Mouse (Mus musculus) c-Kit-positive CD71-negative TER-119-negative erythroid progenitor cells, embryonic 14.5 days (primary cell): ENCODE measurements around the gene Gm20388.

Source experiments
- DNase-seq: peaks from one replicate; pipeline ENCODE4 v3.0.0-alpha.2; 2013; ENCODE audit warnings: low read depth

Gene Gm20388

DNA sequence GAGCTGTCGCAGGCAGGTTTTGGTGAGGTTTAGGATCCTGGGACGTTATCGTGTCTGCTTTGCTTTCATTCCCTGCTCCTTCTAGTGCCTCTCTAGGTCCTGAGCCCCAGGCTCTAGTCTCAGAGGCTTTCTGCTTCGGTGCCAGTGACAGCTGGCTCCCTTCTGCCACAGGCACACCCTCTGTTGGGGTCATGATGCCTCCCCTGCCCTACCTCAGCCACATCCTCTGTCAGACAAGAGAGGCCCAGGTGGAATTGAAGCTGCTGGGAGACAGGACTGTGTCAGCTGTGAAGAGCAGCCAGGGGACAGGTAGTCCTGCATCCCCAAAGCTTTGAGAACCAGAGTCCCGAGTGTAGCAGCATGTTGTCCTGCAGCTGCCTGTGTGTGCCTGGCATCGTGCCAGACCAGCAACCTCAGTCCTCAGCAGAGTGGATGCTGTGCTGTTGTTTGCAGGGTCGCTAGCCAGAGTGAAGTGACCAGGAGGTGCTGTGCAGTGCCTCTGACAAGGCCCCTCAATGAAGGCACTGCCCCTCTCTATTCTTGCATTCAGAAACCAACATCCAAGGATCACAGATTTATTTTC lies 2896.4 kb downstream of the Gm20388 start:
- DNase-seq, result no peak

DNA sequence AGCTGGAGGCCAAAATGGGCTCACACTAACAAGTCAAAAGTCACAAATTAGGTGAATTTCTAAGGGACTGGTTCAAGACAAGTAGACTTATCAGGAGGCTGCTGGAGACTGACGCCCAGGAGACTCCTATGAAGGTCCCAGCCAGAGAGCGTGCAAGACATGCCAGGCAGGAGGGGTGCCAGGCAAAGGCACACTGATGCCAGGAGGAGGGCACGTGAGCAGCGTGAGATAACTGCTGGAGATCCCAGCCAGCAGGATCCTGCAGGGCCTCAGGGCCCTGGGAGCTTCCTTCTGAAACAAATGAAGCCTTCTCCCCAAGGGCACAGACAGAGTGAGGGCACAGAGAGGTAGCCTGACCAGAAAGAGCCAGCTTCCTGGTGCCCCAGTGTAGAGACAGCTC lies 2897.3 kb downstream of the Gm20388 start:
- DNase-seq, result no peak

DNA sequence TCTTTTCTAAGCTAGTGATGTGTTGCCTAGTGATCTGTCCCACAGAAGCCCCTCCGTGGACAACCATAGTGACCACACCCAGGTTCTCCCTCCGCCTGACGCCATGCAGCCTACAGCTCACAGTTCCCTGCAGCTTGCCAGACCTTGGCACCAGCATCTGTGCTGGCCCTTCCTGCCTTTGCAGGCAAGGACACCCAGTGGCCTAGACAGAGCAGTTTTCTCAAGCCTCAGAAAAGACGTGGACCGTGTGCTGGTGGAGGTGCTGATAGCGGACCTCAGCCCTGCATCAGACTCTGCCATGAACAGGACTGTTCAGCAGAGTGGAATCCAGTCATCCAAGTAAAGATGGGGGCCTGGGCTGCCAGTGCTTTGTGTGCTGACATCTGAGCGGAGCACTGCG lies 2899.7 kb downstream of the Gm20388 start:
- no peak for DNase-seq

DNA sequence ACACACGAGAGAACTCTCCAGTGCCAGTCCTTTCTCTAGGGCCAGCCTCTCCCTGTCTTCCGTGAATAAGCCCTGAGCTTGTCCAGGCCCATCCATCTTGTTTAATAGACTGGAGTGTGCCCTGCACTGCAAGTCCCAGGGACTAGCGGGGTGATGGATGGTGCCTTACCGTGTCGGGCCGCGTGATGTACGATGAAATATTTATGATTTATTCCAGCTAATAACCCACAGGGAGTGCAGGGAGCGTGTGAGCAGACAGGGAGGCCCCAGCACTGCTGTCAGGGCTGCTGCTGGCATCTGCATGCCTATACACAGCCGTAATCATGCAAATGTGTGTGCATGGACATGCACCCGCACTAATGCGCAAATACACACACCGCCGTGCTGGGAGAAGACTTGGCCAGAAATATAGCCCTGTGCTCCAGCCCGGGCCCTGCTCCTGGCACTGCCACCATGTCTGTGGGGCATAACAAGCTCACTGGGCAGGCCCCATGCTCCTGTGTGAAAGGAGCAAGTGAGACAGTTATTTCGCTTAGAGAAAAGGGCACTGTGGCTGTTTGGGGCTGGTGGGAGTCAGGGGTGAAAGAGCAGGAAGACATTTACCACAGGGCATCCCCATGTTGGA lies 2901.3 kb downstream of the Gm20388 start:
- DNase-seq, result no peak

DNA sequence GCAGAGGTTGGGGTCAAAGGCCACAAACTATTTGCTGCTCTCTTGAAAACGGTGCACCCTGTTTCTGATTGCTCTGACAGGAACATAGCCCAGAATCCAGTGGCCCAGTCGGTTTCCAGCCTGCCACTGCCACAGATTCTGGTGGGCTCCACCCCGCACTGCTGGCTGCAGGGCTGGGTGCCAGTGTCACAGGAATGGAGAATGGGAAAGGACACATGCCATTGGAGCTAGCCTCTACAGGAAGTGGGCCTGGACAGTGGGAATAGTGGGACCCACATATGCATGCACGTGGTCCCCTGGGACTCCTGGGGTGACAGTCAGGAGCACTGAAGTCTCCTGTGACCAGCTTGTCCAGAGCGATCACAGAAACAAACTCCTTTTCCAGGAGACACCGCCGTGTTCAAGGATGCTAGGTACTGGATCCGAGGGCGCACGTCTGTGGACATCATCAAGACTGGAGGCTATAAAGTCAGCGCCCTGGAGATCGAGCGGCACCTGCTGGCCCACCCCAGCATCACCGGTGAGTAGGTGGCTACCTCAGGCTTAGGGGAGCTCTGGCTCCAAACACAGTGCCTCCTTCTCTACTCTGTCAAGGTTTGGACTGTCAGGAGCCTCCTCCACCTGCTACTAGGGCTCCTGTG lies 2902.1 kb downstream of the Gm20388 start:
- DNase-seq, result no peak

DNA sequence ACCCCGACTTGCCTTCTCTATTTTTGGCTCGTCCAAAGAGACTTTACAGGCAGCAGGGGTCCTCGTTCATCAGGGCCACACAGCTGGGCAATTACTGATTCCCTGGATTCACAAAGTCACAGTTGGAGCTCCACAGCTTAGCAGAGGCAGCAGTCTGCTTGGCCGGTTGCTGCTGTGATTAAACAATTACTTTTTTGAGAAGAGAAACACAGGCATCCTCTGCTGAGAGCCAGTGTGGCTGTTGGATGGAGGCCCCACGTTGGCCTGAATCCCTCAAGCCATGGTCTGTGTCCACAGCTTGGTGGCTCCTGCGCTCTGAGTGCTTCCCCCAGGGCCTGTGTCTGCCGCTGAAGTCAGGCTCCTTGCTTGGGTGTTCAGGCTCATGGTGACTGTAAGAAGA lies 2904.0 kb downstream of the Gm20388 start:
- DNase-seq, result no peak

DNA sequence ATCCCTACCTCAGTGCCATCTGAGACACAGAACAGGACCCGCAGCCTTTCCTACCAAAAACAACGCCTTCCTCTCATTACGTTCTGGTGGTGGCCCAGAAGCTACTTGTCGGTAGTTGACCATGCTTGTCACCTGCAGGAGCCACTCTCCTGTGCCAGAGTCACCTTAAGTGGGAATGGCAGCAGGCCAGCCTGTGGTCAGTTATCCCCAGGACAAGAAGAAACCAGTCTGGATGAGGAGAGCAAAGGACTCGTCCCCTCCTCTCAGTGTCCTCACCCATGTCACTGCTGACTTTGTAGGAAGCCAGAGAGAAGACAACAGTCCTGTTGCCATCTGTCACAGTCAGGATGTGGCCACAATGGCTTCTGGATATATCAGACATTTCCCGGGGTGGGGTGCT lies 2906.3 kb downstream of the Gm20388 start:
- no peak for DNase-seq

DNA sequence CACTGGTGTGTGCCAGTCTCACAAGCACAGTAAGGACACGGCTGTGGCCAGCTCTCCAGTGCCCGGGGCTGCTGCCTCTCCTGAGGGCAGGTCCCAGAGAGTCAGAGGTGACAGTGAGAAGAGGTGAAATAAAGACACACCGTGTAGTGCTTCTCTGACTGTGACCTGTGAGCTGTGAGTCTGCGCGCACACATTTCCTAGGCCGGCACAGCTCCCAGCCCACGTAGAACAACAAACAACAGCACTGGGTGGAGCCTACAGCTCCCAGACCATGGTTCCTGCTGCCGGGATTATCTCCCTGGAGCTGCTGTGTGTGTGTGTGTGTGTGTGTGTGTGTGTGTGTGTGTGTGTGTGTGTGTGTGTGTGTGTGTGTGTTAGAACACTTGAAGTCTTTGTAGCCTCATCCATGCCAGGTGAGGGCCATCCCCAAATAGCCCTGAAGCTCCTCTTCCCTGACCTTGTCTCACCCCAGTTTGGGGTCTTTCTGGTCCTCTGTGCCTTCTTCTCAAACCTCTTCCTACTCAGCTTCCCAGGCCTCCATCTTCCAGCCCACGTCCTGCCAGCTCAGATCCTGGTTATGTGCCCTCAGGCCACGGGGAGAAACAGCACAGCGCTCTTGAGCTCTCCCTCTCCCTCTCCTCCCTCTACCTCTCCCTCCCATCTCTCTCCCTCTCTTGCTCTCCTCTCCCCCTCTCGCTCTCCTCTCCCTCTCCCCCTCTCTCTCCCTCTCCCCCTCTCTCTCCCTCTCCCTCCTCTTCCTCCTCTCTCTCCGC lies 2907.3 kb downstream of the Gm20388 start:
- DNase-seq, result no peak

DNA sequence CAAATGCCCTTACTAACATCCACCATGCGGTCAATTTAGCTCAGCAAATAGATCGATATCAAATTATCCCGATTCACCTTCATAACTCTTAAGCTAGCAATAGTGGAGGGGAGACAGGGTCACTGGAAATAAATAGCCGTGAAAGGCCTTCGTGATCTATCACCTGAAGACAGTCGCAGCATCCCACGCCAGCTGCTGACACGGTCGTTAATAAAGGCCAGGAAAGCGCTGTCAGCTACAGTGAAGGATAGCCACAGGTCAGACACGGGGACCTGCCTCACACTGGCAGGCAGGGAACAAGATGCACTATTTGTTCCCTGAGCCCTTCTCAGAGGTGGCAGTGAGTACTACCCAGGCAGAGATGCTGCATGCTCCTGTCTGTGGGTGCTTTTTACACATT lies 2909.1 kb downstream of the Gm20388 start:
- no peak for DNase-seq

DNA sequence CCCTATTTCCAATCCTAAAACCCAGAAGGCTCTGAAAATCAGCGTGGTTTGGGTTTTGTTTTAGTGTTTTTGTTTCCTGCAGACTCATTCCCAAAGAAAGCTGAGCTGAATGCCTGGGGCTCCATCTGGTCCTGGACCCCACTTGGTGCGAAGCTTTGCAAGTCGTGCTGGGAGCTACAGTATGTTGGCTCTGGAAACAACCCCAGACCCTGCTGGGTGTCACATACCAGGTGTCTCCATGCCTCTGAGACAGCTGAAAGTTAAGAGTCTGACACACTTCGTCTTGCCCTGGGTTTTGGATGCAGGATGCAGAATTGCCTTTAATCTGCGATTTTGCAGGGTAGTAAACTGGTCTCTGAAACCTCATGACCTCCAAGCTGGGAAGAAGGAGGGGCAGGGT lies 2913.9 kb downstream of the Gm20388 start:
- no peak for DNase-seq

DNA sequence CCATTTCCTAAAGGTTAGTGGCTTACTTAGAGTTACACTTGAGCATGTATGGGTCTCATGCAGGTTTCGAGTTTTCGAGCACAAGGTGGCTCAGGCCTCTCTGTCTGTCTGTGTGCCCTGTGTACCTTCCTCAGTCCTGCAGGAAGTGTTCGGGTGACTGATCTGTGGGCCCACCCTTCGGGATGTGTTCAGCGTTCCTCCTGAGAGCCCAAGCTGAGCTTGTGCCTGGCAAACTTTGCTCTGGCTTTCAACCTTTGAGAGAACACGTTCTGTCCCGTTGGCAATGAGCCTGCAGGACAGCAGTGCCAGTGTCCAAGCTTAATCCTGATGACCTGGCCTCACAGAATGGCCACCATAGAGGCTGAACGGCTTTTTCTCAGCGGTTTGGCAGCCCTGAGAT lies 2914.3 kb downstream of the Gm20388 start:
- DNase-seq, result no peak

DNA sequence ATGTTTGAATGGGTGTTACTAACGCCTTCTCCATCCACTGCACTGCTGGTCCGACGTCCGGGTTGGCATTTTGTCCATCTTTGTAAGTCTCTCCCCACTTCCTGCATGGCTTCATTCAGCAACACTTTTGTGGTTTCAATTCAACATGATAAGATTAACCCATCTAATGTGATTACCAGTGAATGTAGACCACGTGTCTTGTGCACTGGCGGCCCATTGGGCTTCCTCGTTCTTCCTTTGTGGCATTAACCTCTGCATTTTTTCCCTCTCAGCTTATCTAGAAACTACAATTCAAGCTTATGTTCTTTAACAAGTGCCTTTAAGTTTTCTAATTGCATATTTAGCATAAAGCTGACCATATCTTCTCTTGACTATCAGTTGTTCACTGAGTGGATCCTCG lies 2914.8 kb downstream of the Gm20388 start:
- no peak for DNase-seq

DNA sequence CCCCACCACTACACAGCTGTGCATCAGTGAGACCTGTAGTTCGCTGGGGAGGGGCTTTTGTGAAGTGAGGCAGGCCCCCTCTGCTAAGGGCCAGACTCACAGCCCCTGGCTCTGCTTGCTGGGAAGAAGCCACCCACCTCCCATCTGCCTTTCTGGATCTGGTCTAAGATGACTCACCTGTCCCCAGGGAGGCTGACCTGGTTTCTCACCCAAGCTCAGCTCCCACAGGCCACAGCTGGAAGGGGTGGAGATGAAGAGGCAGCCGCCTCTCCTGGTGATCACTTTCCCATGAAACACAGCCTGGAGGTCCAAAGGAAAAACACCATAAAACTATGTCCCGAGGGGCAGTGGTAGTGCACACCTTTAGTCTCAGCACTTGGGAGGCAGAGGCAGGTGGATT lies 2918.8 kb downstream of the Gm20388 start:
- DNase-seq, result no peak

DNA sequence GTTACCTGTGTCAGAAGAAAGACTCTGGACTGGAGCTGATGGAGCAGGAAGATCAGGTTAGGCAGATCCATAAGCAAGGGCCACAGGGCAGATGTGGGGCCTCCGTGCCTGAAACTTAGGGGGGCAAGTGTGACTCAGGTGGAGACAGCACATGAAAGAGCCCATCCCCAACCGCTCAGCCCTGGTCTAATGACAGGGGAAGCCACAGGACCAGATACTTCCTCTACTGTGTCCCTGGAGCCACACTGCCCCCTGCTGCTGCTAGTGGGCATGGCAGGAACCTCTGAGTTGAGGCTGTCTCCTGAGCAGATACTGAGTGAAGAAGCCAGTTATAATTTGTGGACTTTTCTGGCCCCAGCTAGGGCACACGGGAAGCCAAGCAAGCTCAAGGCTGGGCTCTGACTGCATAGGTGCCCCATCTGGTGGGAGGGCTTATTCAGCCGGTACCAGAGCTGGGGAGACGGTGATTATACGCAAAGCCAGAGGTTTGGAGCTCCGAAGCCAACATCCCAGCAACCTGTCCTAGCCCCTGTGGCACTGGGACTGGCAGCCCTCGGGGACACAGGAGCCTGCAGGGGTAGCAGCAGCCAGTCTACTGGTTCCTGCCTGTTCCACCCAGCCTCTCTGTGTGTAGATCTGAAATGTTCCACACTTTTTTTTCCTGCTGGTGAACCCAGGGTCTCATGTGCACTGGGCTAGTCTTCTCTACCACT lies 2919.9 kb downstream of the Gm20388 start:
- DNase-seq, result peak; percentile 93

DNA sequence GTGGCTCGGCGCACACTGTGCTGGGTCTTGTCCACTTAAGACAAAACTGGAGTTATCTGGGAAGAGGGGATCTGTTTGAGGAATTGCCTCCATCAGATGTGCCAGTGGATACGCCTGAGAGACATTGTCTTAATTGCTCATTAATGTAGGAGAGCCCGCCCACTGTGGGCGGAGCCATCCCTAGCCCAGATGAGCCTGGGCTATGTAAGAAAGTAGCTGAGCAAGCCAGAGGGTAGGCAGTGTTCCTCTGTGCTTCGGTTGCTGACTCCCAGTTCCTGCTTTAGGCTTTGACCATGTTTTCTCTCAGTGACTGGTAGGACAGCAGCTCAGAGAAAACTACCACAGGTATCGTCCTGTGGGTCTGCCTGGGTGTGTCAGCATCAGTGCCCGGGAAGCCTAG lies 2923.8 kb downstream of the Gm20388 start:
- DNase-seq, result no peak

DNA sequence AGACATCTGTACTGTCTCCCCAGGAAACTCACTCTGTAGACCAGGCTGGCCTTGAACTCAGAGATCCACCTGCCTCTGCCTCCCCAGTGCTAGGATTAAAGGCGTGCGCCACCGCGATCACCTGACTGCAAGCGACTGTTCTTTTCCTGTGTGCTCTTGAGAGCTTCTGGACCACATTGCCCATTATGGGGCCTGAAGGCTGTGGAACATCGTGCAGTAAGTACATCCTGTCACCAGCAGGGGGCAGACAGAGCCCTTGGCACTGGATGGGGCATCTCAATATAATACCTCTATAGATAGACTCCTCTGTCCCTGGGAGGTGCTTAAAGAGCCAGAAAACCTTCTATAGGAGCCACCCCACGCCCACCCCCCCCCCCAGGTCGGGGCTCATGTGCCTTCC lies 2924.3 kb downstream of the Gm20388 start:
- peak; percentile 84 for DNase-seq

DNA sequence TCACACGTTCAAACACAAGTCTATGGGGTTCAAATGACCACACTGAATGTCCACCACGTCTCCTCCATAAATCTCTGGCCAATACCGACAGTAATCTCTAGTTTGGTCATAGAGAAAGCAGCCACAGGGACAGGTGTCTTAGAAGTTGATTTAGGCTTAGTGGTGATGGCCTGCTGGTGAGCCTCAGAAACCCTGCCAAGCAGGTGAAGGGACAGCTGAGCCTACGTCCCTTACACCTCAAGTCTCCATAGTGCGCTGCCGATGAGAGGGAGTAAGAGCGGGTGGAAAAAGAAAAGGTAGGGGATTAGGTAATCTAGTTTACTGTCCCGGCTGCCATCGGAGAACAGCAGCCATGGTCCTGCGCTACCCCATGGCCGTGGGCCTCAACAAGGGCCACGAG lies 2925.6 kb downstream of the Gm20388 start:
- no peak for DNase-seq

DNA sequence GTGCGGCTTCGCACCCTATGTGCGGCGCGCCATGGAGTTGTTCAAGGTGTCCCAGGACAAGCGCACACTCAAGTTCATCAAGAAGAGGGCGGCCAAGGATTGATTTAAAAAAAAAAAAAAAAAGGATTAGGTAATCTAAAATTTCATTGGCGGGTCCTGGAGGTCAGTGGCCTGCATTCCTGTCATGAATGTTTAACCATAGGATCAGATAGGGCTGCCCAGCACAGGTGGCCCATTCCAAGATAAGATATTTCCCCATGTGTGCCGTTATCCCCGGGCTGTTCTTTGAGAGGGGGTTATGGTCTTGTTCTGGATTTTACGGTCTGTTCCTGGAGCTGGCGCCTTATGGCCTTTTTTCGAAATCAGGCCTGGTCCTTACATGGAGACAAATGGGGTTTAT lies 2926.1 kb downstream of the Gm20388 start:
- no peak for DNase-seq

DNA sequence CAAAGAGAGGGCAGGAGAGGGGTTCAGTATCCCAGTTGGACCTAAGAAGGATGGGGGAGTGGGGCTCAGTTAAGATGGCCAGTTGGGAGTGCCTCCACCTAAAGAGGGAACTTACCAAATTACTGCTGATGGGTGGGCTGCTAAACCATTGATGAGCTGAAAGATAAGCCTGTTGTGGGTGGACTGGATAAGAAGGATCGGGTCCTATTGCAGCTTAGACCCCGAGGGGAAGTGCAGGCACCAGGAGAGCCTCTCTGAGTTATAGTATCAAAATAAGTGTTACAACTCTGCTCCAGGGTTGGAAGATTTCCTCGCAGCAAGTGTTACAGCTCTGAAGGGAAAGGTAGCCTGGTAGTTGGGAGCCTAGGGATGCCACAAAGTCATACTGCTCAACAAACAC lies 2933.5 kb downstream of the Gm20388 start:
- DNase-seq, result no peak

DNA sequence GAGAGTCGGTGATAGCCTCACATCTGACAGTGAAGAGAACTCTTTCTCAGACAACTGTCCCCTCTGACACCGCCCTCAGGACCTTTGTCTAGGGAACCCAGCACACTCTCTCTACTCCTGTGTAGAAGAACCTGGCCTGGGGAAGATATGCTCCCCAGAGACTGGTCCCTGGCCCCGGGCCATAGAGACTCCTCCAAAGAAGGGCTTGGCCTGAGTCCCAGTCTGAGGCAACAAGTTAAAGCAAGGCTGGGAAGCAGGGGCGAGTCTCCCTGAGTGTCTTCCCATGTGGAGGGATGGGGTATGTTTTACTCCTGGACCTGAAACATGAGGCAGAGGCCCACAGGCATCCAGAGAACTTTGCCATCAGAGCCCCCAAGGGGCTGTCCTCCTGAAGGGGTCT lies 2935.0 kb downstream of the Gm20388 start:
- DNase-seq, result no peak

DNA sequence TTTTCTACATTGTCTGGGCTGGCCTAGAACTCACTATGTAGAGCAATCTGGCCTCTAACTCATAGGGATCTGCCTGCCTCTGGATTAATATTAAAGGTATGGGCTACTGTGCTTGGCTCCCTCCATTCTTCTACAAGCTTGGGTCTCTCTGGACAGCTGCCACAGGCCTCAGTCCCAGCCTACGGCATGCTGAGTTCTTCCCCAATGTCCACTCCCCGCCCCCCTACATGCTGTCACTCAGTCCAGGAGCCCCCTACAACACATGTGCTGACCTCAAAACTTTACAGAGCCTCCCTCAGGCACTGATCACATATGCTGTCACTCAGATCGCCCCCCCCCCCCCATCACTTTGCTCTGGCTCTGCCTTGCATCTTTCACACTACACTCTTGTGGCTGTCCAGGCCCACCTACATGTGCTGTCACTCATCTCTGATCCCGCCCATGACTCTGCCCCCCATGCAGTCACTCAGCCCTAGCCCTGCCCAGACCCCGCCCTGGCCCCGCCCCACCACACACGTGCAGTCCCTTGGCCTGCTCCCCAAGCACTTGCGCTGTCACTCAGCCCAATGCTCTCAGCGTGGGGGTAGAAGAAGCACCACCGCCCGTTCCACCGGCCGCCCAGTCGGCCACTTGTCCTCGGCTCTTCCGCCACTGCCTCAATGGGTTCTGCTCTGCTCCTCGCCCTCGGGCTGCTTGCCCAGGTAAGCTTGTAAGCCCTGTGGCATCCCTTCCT lies 2937.4 kb downstream of the Gm20388 start, which contains the start of gene Cdh15:
Gene Cdh15, plus strand, starts transcription at position 138 of the 733 bp plus-strand sequence.
- peak; percentile 53 for DNase-seq
